Mouse (Mus musculus) myocyte (in vitro differentiated cells): ENCODE measurements around the gene Sdk1.

Source experiments
- E2F4 ChIP-seq: IDR thresholded peaks from one replicate; pipeline ENCODE4 v1.6.1; 2011; ENCODE audit warnings: mild to moderate bottlenecking, control low read depth, moderate library complexity; ENCODE audit not compliant: insufficient read depth
- MAX ChIP-seq: IDR thresholded peaks from one replicate; pipeline ENCODE4 v1.6.1; 2011; ENCODE audit warnings: low read depth, mild to moderate bottlenecking, control low read depth
- MYOD1 ChIP-seq, 3 experiments: IDR thresholded peaks; one replicate each; pipeline ENCODE4 v1.6.1; 2011; ENCODE audit warnings: control low read depth in 2 of 3, low read depth in 2 of 3, mild to moderate bottlenecking in 2 of 3, moderate library complexity in 1 of 3; ENCODE audit not compliant: insufficient read length in 2 of 3, control insufficient read depth in 1 of 3
- MYOG ChIP-seq, 3 experiments: IDR thresholded peaks; one replicate each; pipeline ENCODE4 v1.6.1; 2011; ENCODE audit warnings: control low read depth in 2 of 3, low read depth in 2 of 3, mild to moderate bottlenecking in 2 of 3; ENCODE audit not compliant: insufficient read length in 2 of 3, control insufficient read depth in 1 of 3, insufficient read depth in 1 of 3
- POLR2A ChIP-seq: IDR thresholded peaks from one replicate; pipeline ENCODE4 v1.6.1; 2011; ENCODE audit warnings: low read depth, mild to moderate bottlenecking, control low read depth, moderate library complexity; ENCODE audit not compliant: insufficient read length
- POLR2AphosphoS2 ChIP-seq: IDR thresholded peaks from one replicate; pipeline ENCODE4 v1.6.1; 2011; ENCODE audit warnings: low read depth, control low read depth; ENCODE audit not compliant: insufficient read length
- SRF ChIP-seq: IDR thresholded peaks from one replicate; pipeline ENCODE4 v1.6.1; 2011; ENCODE audit warnings: low read depth; ENCODE audit not compliant: control insufficient read depth, insufficient read length
- TCF12 ChIP-seq: IDR thresholded peaks from one replicate; pipeline ENCODE4 v1.6.1; 2011; ENCODE audit warnings: mild to moderate bottlenecking, control low read depth; ENCODE audit not compliant: poor library complexity, insufficient read depth, severe bottlenecking
- TCF3 ChIP-seq: IDR thresholded peaks from one replicate; pipeline ENCODE4 v1.6.1; 2011; ENCODE audit warnings: low read depth, control low read depth; ENCODE audit not compliant: insufficient read length
- USF1 ChIP-seq: IDR thresholded peaks from one replicate; pipeline ENCODE4 v1.6.1; 2011; ENCODE audit warnings: low read depth, mild to moderate bottlenecking, control low read depth, moderate library complexity

GRCm38 (mm10) chr5:141241645-141242284, 475 bp downstream of the Sdk1 start:
- no peak for TF ChIP-seq MAX
- TF ChIP-seq MYOG (IDR thresholded peaks at IDR 0.05; ENCODE audit: control insufficient read depth in 1 of 3, insufficient read depth in 1 of 3, insufficient read length in 2 of 3, low read depth in 2 of 3): no peak
- no peak for TF ChIP-seq POLR2AphosphoS2
- TF ChIP-seq TCF12: no peak
- no peak for TF ChIP-seq POLR2A
- TF ChIP-seq USF1: no peak
- no peak for TF ChIP-seq MYOD1 (IDR thresholded peaks at IDR 0.05; ENCODE audit: control insufficient read depth in 1 of 3, insufficient read length in 2 of 3, low read depth in 2 of 3)
- TF ChIP-seq TCF3: no peak
- no peak for TF ChIP-seq SRF
- no peak for TF ChIP-seq E2F4
